Mouse (Mus musculus) liver (tissue): ENCODE measurements at regions not wholly inside any gene's neighbourhood (a gene's known extent, or its start where the extent isn't known, plus 50 kb on each side); places are given as distances from the start of the nearest gene placed in this dataset.

Experiments used
- DNase-seq: peaks from one replicate; pipeline ENCODE4 v3.0.0-alpha.2; 2020; ENCODE audit warnings: mixed read lengths

- DNase-seq = no peak
These were observed 136.5 kb downstream of the Gpat3 start for GRCm38 (mm10) chr5:100981849-100982572.

- no peak for DNase-seq
These were observed 131.2 kb downstream of the Gpat3 start for GRCm38 (mm10) chr5:100976736-100977135.

DNA sequence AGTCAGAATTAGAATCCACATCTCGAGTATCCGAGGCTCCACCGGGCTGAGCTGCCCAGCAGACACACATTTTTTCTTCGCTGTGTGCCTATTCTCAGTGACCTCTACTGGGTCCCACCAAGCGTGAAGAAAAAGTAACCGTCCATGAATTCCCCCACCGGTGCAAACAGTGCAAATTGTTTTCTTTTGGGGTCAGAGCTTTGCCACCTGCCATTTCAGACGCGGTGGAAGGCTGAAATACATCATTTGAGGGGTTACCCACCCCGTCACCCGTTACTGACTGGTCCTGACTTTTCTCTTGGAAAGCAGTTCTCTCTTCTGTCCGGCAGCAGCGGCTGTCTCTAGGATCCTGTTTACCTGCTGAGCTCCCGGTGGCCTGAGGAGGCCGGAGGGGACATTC lies 105.7 kb downstream of the Gpat3 start:
- DNase-seq = no peak
